Mouse (Mus musculus) lung, embryonic 14.5 days (tissue): ENCODE results near the gene Dram1. TPM values are rescaled to one million over a fixed set of nuclear protein-coding genes. Genes with fewer than 3 reads are reported as not detected.

Experiments used
- ATAC-seq: fragments of 200-750 bp; cut with Nextera tagmentation; 2 replicates; pipeline ENCODE4 v1.8.0; 2017; ENCODE audit warnings: mild to moderate bottlenecking, moderate TSS enrichment, moderate library complexity; ENCODE audit not compliant: insufficient read depth
- DNase-seq: peaks from one replicate; pipeline ENCODE4 v3.0.0-alpha.2; 2015
- H3K27ac ChIP-seq: fragments of 300-500 bp; sonication (generic); 2 replicates; pipeline ENCODE4 v1.5.1; 2014; ENCODE audit warnings: low read depth, mild to moderate bottlenecking, moderate library complexity
- H3K27me3 ChIP-seq: fragments of 300-500 bp; sonication (generic); 2 replicates; pipeline ENCODE4 v1.6.1; 2014; ENCODE audit warnings: low read length, control low read depth; ENCODE audit not compliant: insufficient read depth
- H3K36me3 ChIP-seq: fragments of 300-500 bp; sonication (generic); 2 replicates; pipeline ENCODE4 v1.6.1; 2014; ENCODE audit warnings: control low read depth; ENCODE audit not compliant: insufficient read depth
- H3K4me1 ChIP-seq: fragments of 300-500 bp; sonication (generic); 2 replicates; pipeline ENCODE4 v1.6.1; 2014; ENCODE audit warnings: antibody characterized with exemption, control low read depth; ENCODE audit not compliant: insufficient read depth
- H3K4me2 ChIP-seq: fragments of 300-500 bp; sonication (generic); 2 replicates; pipeline ENCODE4 v1.6.1; 2014; ENCODE audit warnings: mild to moderate bottlenecking
- H3K4me3 ChIP-seq: fragments of 300-500 bp; sonication (generic); 2 replicates; pipeline ENCODE4 v1.5.1; 2014; ENCODE audit warnings: low read depth, low read length
- H3K9ac ChIP-seq: fragments of 300-500 bp; sonication (generic); 2 replicates; pipeline ENCODE4 v1.6.1; 2014
- H3K9me3 ChIP-seq: fragments of 300-500 bp; sonication (generic); 2 replicates; pipeline ENCODE4 v1.6.1; 2016; ENCODE audit warnings: low read depth, low read length, control low read depth
- CTCF ChIP-seq: IDR thresholded peaks from 2 replicates; pipeline ENCODE4 v1.5.1; 2016; ENCODE audit warnings: antibody characterized with exemption, low read depth
- WGBS: fragments of 180-500 bp; shearing (Covaris S2); extraction: QIAGEN DNeasy Blood & Tissue Kit; methylation state at CpG from one replicate; pipeline ENCODE4 v1.1.7; 2014; 5-methylcytosine and 5-hydroxymethylcytosine counted together
- polyA plus RNA-seq: library from polyadenylated mRNA; unstranded; fragments of >200 nt; fragmentation: Nextera tagmentation; extraction: Ambion mirVana; gene quantifications from 2 replicates; pipeline ENCODE4 v1.2.1, GENCODE M21; 2014

Gene Dram1
- polyA plus RNA-seq, 1 experiment from 2014 or later, result 43.9 TPM

- ATAC-seq, result no peak
- 0 out of 2 replicates have a peak overlapping the region, but pooled peaks have one; percentile 26 for H3K27ac ChIP-seq
- no peak for TF ChIP-seq CTCF
- H3K4me2 ChIP-seq, result no peak overlapping the region
- H3K9ac ChIP-seq, result no peak overlapping the region
- no peaks in the 10 kb centered on the region for H3K36me3 ChIP-seq
- WGBS, result 72% methylated on average over 2 of the region's 2 CpGs
- 0 out of 2 replicates have a peak, but pooled peaks cover 6% of the 10 kb centered on the region for H3K4me1 ChIP-seq
- no peaks in the 10 kb centered on the region for H3K9me3 ChIP-seq
- no peak overlapping the region for H3K4me3 ChIP-seq
- DNase-seq, result no peak
- no peaks in the 10 kb centered on the region for H3K27me3 ChIP-seq
These were observed 28.2 kb downstream of the Dram1 start for GRCm38 (mm10) chr10:88350687-88351086.

DNA sequence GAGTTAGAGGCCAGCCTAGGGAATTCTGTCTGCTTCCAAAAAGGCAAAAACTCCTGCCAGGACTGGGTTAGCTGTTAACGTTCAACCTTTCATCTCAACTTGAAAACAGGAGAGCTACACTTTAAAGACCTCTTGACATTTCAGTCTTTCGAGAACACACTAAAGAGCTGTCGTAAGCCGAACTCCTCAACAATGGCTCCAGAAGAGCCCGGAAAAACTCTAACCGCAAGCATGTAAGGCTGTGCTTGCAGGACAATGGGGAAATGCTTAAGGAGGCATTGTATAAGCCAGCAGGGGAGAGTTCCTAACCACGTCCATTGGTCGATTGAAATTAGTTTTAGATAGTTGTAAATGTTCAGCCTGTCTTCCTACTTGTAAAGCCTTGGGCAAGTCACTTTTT is 29.1 kb downstream of the Dram1 start:
- DNase-seq (peak; percentile 73), ATAC-seq (peak; percentile 55; the same call in 1 of the 2 replicates)
- Histone ChIP-seq H3K4me3 (no peak overlapping the region), H3K4me1 (0 out of 2 replicates have a peak, but pooled peaks cover 6% of the 10 kb centered on the region), H3K4me2 (no peak overlapping the region), H3K27me3 (no peaks in the 10 kb centered on the region), H3K9ac (no peak overlapping the region), H3K36me3 (no peaks in the 10 kb centered on the region), H3K9me3 (no peaks in the 10 kb centered on the region), H3K27ac (peak overlapping the region; percentile 26; the same call in 1 of the 2 replicates)
- WGBS, result 48% methylated on average over 8 of the region's 8 CpGs
- no peak for TF ChIP-seq CTCF

- DNase-seq, result no peak
- no peaks in the 10 kb centered on the region for H3K36me3 ChIP-seq
- no peaks in the 10 kb centered on the region for H3K27me3 ChIP-seq
- ATAC-seq, result no peak
- no peak overlapping the region for H3K4me2 ChIP-seq
- 0 out of 2 replicates have a peak, but pooled peaks cover 6% of the 10 kb centered on the region for H3K4me1 ChIP-seq
- no peak overlapping the region for H3K9ac ChIP-seq
- H3K27ac ChIP-seq, result no peak overlapping the region
- no peak for TF ChIP-seq CTCF
- H3K4me3 ChIP-seq, result no peak overlapping the region
- H3K9me3 ChIP-seq, result no peaks in the 10 kb centered on the region
- 76% methylated on average over 12 of the region's 12 CpGs for WGBS
These were observed 32.2 kb downstream of the Dram1 start for GRCm38 (mm10) chr10:88346454-88347245.

DNA sequence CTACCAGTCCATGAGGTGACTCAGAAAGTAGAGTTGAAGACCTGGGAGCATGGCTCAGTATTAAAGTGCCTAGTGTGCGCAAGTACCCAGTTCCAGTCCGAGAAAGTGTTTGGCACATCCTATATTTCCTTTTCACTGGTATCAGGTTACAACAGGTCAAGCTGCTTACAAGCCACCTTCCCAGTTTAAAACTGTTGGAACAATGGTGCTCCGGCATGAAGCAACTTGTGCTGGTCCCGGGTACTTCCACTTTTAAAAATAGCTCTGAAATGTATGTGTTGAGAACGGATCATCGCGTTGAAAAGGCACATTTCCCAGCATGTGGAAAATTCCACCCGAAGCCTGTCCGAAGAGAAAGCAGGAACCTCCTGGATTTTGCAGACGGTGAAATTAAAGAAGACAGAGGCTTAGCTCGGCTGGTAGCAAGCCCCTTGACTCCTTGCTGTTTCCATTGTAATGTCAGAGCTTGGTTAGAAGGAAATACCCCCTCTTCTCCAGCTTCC is 32.9 kb downstream of the Dram1 start:
- no peak overlapping the region for H3K4me2 ChIP-seq

GRCm38 (mm10) chr10:88341368-88341767 is 37.5 kb downstream of the Dram1 start:
- H3K9me3 ChIP-seq, result no peaks in the 10 kb centered on the region
- H3K27me3 ChIP-seq, result no peaks in the 10 kb centered on the region
- DNase-seq, result no peak
- WGBS, result 60% methylated on average over 6 of the region's 6 CpGs
- no peaks in the 10 kb centered on the region for H3K4me1 ChIP-seq
- no peak overlapping the region for H3K9ac ChIP-seq
- ATAC-seq, result no peak
- no peaks in the 10 kb centered on the region for H3K36me3 ChIP-seq
- H3K27ac ChIP-seq, result no peak overlapping the region
- TF ChIP-seq CTCF, result no peak
- H3K4me3 ChIP-seq, result no peak overlapping the region
- H3K4me2 ChIP-seq, result no peak overlapping the region

More for the DNA sequence above, 32.9 kb downstream of the Dram1 start:
- Histone ChIP-seq H3K4me3 (no peak overlapping the region), H3K4me1 (0 out of 2 replicates have a peak, but pooled peaks cover 6% of the 10 kb centered on the region), H3K27me3 (no peaks in the 10 kb centered on the region), H3K9ac (no peak overlapping the region), H3K27ac (no peak overlapping the region), H3K36me3 (no peaks in the 10 kb centered on the region), H3K9me3 (no peaks in the 10 kb centered on the region)
- no peak for ATAC-seq
- 60% methylated on average over 11 of the region's 11 CpGs for WGBS
- no peak for DNase-seq
- no peak for TF ChIP-seq CTCF

DNA sequence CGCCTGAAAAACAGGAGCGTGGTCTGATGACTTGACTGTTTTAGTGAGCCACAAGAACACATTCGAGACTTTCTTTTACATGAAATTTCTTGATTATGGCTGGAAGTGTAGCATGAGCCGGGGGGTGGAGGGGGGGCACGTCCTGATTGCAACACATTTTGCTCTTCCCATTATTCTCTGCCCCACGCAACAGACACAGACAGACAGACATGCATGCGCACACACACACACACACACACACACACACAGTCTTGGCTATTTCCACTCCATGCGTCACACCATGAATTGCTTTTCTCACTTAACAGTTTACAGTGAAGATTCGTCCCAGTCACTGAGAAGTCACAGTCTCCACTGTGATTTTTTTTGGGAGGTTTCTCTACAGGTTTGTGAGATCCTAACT is 38.2 kb downstream of the Dram1 start:
- ATAC-seq (no peak), DNase-seq (no peak)
- H3K4me2 ChIP-seq, result no peak overlapping the region
- H3K4me3 ChIP-seq, result no peak overlapping the region
- H3K9ac ChIP-seq, result no peak overlapping the region
- H3K4me1 ChIP-seq, result no peaks in the 10 kb centered on the region
- no peaks in the 10 kb centered on the region for H3K36me3 ChIP-seq
- no peaks in the 10 kb centered on the region for H3K27me3 ChIP-seq
- no peak overlapping the region for H3K27ac ChIP-seq
- WGBS, result 86% methylated on average over 9 of the region's 9 CpGs
- no peak for TF ChIP-seq CTCF
- no peaks in the 10 kb centered on the region for H3K9me3 ChIP-seq

- peak; percentile 47 for TF ChIP-seq CTCF
- H3K36me3 ChIP-seq, result no peaks in the 10 kb centered on the region
- 11% methylated on average over 5 of the region's 5 CpGs for WGBS
- H3K4me1 ChIP-seq, result no peaks in the 10 kb centered on the region
- no peaks in the 10 kb centered on the region for H3K9me3 ChIP-seq
- H3K27me3 ChIP-seq, result no peaks in the 10 kb centered on the region
- no peak overlapping the region for H3K4me2 ChIP-seq
- no peak overlapping the region for H3K9ac ChIP-seq
- DNase-seq (peak; percentile 72), ATAC-seq (peak; percentile 36; the same call in 1 of the 2 replicates)
- H3K27ac ChIP-seq, result no peak overlapping the region
- no peak overlapping the region for H3K4me3 ChIP-seq
These were observed 48.2 kb downstream of the Dram1 start for GRCm38 (mm10) chr10:88330695-88331094.
